Mouse (Mus musculus) heart, embryonic 15.5 days (tissue): ENCODE results near the gene Glb1. TPM values are rescaled to one million over a fixed set of nuclear protein-coding genes. Genes with fewer than 3 reads are reported as not detected.
"Not testable (repeated sequence)": the region's sequence is repeated elsewhere in the genome, so short reads cannot be mapped to it uniquely, and the experiment has no call there.

Experiments
- ATAC-seq: fragments of 200-750 bp; cut with Nextera tagmentation; replicated peaks from 2 replicates; pipeline ENCODE4 v1.8.0; 2017; ENCODE audit warnings: low read depth, moderate TSS enrichment; ENCODE audit not compliant: insufficient number of reproducible peaks, insufficient read depth, low FRiP score
- H3K27ac ChIP-seq: fragments of 300-500 bp; sonication (generic); 2 replicates; pipeline ENCODE4 v1.5.1; 2015; ENCODE audit warnings: mild to moderate bottlenecking, inconsistent platforms
- H3K27me3 ChIP-seq: fragments of 300-500 bp; sonication (generic); 2 replicates; pipeline ENCODE4 v1.6.1; 2015; ENCODE audit warnings: inconsistent platforms
- H3K36me3 ChIP-seq: fragments of 300-500 bp; sonication (generic); 2 replicates; pipeline ENCODE4 v1.6.1; 2015; ENCODE audit warnings: mild to moderate bottlenecking, inconsistent platforms
- H3K4me1 ChIP-seq: fragments of 300-500 bp; sonication (generic); replicated peaks from 2 replicates; pipeline ENCODE4 v1.6.1; 2015; ENCODE audit warnings: inconsistent platforms
- H3K4me2 ChIP-seq: fragments of 300-500 bp; sonication (generic); 2 replicates; pipeline ENCODE4 v1.6.1; 2015; ENCODE audit warnings: inconsistent platforms, mild to moderate bottlenecking, moderate library complexity
- H3K4me3 ChIP-seq: fragments of 300-500 bp; sonication (generic); 2 replicates; pipeline ENCODE4 v1.5.1; 2015; ENCODE audit warnings: mild to moderate bottlenecking, inconsistent platforms
- H3K9ac ChIP-seq: fragments of 300-500 bp; sonication (generic); 2 replicates; pipeline ENCODE4 v1.6.1; 2015; ENCODE audit warnings: mild to moderate bottlenecking, inconsistent platforms
- H3K9me3 ChIP-seq: fragments of 300-500 bp; sonication (generic); replicated peaks from 2 replicates; pipeline ENCODE4 v1.6.1; 2016; ENCODE audit warnings: inconsistent platforms
- WGBS: fragments of 180-500 bp; shearing (Covaris S2); methylation state at CpG from one replicate; pipeline ENCODE4 v1.1.7; 2015; ENCODE audit warnings: mixed read lengths; 5-methylcytosine and 5-hydroxymethylcytosine counted together
- polyA plus RNA-seq: library from polyadenylated mRNA; unstranded; fragments of >200 nt; fragmentation: Nextera tagmentation; extraction: Ambion mirVana; gene quantifications from 2 replicates; pipeline ENCODE4 v1.2.1, GENCODE M21; 2015

The Glb1 gene
- polyA plus RNA-seq, 1 experiment from 2014 or later: 36.6 TPM

- no peaks in the 10 kb centered on the region for H3K36me3 ChIP-seq
- no peak for ATAC-seq
- H3K4me1 ChIP-seq: no peaks in the 10 kb centered on the region
- H3K4me2 ChIP-seq: no peak overlapping the region
- H3K4me3 ChIP-seq: no peak overlapping the region
- WGBS: 37% methylated on average over 15 of the region's 15 CpGs
- H3K27ac ChIP-seq: no peak overlapping the region
- no peaks in the 10 kb centered on the region for H3K9me3 ChIP-seq
- H3K9ac ChIP-seq: no peak overlapping the region
- H3K27me3 ChIP-seq: peaks cover 14% of the 10 kb centered on the region
Observed at GRCm38 (mm10) chr9:114502711-114503427, 102.0 kb downstream of the Glb1 start.

- Histone ChIP-seq H3K36me3 (no peaks in the 10 kb centered on the region), H3K9me3 (no peaks in the 10 kb centered on the region), H3K27ac (no peak within 1 kb of the TSS), H3K4me1 (no peaks in the 10 kb centered on the region), H3K9ac (no peak within 1 kb of the TSS), H3K4me2 (no peak within 1 kb of the TSS), H3K4me3 (no peak within 1 kb of the TSS), H3K27me3 (peaks cover 1% of the 10 kb centered on the region; the same call in 1 of the 2 replicates)
- ATAC-seq: no peak
- WGBS: 83% methylated on average over 9 of the region's 9 CpGs
Observed at GRCm38 (mm10) chr9:114504816-114505215, 103.9 kb downstream of the Glb1 start, which contains the start of gene Ccr4. TSS of gene Ccr4 (minus strand) at chr9:114504916.

- Histone ChIP-seq H3K4me2 (no peak overlapping the region), H3K4me1 (no peaks in the 10 kb centered on the region), H3K27ac (no peak overlapping the region), H3K27me3 (no peaks in the 10 kb centered on the region), H3K4me3 (no peak overlapping the region), H3K9ac (no peak overlapping the region), H3K9me3 (no peaks in the 10 kb centered on the region), H3K36me3 (no peaks in the 10 kb centered on the region)
- no peak for ATAC-seq
- 64% methylated on average over 4 of the region's 4 CpGs for WGBS
Observed at GRCm38 (mm10) chr9:114506564-114506963, 105.7 kb downstream of the Glb1 start.

GRCm38 (mm10) chr9:114507421-114507820, 106.5 kb downstream of the Glb1 start:
- no peak overlapping the region for H3K27ac ChIP-seq
- H3K27me3 ChIP-seq: no peaks in the 10 kb centered on the region
- no peaks in the 10 kb centered on the region for H3K36me3 ChIP-seq
- no peak overlapping the region for H3K4me3 ChIP-seq
- no peaks in the 10 kb centered on the region for H3K4me1 ChIP-seq
- H3K4me2 ChIP-seq: no peak overlapping the region
- peaks cover under 1% of the 10 kb centered on the region; the same call in 1 of the 2 replicates for H3K9me3 ChIP-seq
- 82% methylated on average over 9 of the region's 9 CpGs for WGBS
- no peak for ATAC-seq
- no peak overlapping the region for H3K9ac ChIP-seq

- peaks cover 10% of the 10 kb centered on the region for H3K9me3 ChIP-seq
- no peak overlapping the region for H3K9ac ChIP-seq
- peaks cover 8% of the 10 kb centered on the region; the same call in 1 of the 2 replicates for H3K36me3 ChIP-seq
- H3K4me1 ChIP-seq: no peaks in the 10 kb centered on the region
- H3K4me2 ChIP-seq: no peak overlapping the region
- H3K4me3 ChIP-seq: no peak overlapping the region
- no peaks in the 10 kb centered on the region for H3K27me3 ChIP-seq
- no peak for ATAC-seq
- 83% methylated on average over 9 of the region's 9 CpGs for WGBS
- H3K27ac ChIP-seq: no peak overlapping the region
Observed at GRCm38 (mm10) chr9:114509785-114510184, 108.9 kb downstream of the Glb1 start.

DNA sequence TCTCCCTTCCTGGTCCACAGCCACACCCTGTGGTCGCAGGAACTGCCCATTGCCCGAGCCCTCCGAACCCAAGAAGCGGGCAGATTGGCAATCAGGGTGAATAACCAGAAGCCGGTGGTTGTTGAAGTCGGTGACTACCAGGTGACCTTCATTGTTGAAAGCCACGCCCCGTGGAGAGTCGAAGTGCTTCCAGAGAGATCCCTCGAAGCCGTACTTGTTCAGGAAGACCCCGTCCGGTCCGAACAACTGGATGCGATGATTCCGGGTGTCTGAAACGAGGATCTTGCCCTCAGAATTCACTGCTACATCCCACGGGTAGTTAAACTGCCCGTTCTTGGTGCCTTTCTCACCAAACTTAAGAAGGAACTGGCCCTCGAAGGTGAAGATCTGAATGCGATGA, 112.0 kb downstream of the Glb1 start:
- peaks cover 13% of the 10 kb centered on the region for H3K4me1 ChIP-seq
- ATAC-seq: no peak
- WGBS: 95% methylated on average over 21 of the region's 21 CpGs
- no peak overlapping the region for H3K27ac ChIP-seq
- H3K9ac ChIP-seq: no peak overlapping the region
- H3K4me2 ChIP-seq: no peak overlapping the region
- no peak overlapping the region for H3K4me3 ChIP-seq
- H3K27me3 ChIP-seq: no peaks in the 10 kb centered on the region
- peaks cover 10% of the 10 kb centered on the region for H3K9me3 ChIP-seq
- peaks cover 8% of the 10 kb centered on the region; the same call in 1 of the 2 replicates for H3K36me3 ChIP-seq

DNA sequence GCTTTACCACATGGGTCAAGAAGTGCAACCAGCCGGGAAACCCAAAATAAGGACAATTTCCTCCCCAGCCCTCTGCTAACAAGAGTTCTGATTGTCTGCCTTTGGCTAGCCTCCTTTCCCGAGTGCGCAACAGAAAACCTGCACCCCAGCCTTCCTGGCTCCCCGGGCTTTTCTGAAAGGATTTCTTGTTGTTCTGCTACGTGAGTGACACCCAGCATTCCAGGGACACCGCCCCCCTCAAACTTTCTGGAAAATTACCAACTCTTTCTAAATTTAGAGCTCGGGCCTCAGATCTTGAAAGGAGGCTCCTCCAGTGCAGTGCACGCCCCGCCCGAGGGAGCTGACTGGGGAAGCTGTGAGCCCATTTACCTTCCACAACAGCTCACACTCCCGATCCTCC, 114.5 kb downstream of the Glb1 start, which contains the start of gene C130032M10Rik:
C130032M10Rik (plus strand) TSS at position 334 of the 400 bp plus-strand sequence.
- H3K36me3 ChIP-seq: peaks cover 8% of the 10 kb centered on the region; the same call in 1 of the 2 replicates

GRCm38 (mm10) chr9:114517924-114518497, 117.1 kb downstream of the Glb1 start:
- ATAC-seq: no peak
- 78% methylated on average over 13 of the region's 13 CpGs for WGBS

More for the DNA sequence above, 114.5 kb downstream of the Glb1 start, which contains the start of gene C130032M10Rik:
- peaks cover 10% of the 10 kb centered on the region for H3K9me3 ChIP-seq
- peak within 1 kb of the TSS; percentile 56; the same call in 1 of the 2 replicates for H3K27ac ChIP-seq
- WGBS: 28% methylated on average over 11 of the region's 11 CpGs
- peak within 1 kb of the TSS; percentile 53 for H3K4me2 ChIP-seq
- no peaks in the 10 kb centered on the region for H3K27me3 ChIP-seq
- H3K4me1 ChIP-seq: peaks cover 13% of the 10 kb centered on the region
- peak within 1 kb of the TSS; percentile 15 for H3K4me3 ChIP-seq
- ATAC-seq: peak; percentile 43; the same call in 1 of the 2 replicates
- H3K9ac ChIP-seq: 0 out of 2 replicates have a peak within 1 kb of the TSS, but pooled peaks have one; percentile 17

GRCm38 (mm10) chr9:114518812-114519477, 118.1 kb downstream of the Glb1 start:
- Histone ChIP-seq H3K9ac (no peak overlapping the region), H3K27me3 (no peaks in the 10 kb centered on the region), H3K4me2 (no peak overlapping the region), H3K9me3 (no peaks in the 10 kb centered on the region), H3K27ac (no peak overlapping the region), H3K4me3 (no peak overlapping the region), H3K4me1 (peaks cover 13% of the 10 kb centered on the region), H3K36me3 (no peaks in the 10 kb centered on the region)
- 62% methylated on average over 9 of the region's 9 CpGs for WGBS
- ATAC-seq: no peak

More at GRCm38 (mm10) chr9:114517924-114518497, 117.1 kb downstream of the Glb1 start:
- Histone ChIP-seq H3K36me3 (peaks cover 7% of the 10 kb centered on the region; the same call in 1 of the 2 replicates), H3K4me3 (no peak overlapping the region), H3K27me3 (no peaks in the 10 kb centered on the region), H3K27ac (no peak overlapping the region), H3K4me1 (peaks cover 13% of the 10 kb centered on the region), H3K4me2 (no peak overlapping the region), H3K9me3 (peaks cover 5% of the 10 kb centered on the region), H3K9ac (no peak overlapping the region)

- not testable (repeated sequence) for H3K4me2 ChIP-seq, H3K36me3 ChIP-seq, H3K4me3 ChIP-seq, H3K27me3 ChIP-seq, H3K9ac ChIP-seq, ATAC-seq, H3K4me1 ChIP-seq, H3K27ac ChIP-seq, H3K9me3 ChIP-seq
- 59% methylated on average over 4 of the region's 4 CpGs for WGBS
Observed at GRCm38 (mm10) chr9:114520529-114520928, 119.7 kb downstream of the Glb1 start.

DNA sequence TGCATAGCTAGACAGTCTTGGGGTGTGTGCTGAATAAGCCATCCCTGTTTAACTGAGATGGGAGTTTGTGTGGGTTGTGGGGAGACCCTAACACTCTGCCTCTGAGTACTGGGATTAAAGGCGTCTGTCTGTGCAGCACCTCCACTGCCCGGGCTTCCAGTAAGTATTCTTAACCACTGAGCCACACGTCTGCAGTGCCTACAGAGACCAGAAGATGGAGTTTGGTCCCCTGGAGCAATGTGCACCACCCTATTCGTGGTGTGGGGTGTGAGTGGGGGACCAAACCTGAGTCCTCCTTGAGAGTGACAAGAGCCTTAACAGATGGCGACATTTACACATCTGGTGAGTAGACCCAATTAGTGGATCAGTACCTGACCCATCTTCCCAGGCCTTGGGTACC, 121.2 kb downstream of the Glb1 start:
- Histone ChIP-seq H3K4me2 (no peak overlapping the region), H3K4me3 (no peak overlapping the region), H3K27me3 (no peaks in the 10 kb centered on the region), H3K4me1 (peaks cover 14% of the 10 kb centered on the region), H3K9ac (no peak overlapping the region), H3K27ac (no peak overlapping the region), H3K9me3 (no peaks in the 10 kb centered on the region), H3K36me3 (no peaks in the 10 kb centered on the region)
- 47% methylated on average over 5 of the region's 5 CpGs for WGBS
- ATAC-seq: no peak
